Mouse (Mus musculus): Measurements from ENCODE around the gene Gm17655. TPM values are rescaled to one million over a fixed set of nuclear protein-coding genes. Genes with fewer than 3 reads are reported as not detected.

The Gm17655 gene
- 4.2 TPM for polyA plus RNA-seq (2017; shearing (Covaris generic))

DNA sequence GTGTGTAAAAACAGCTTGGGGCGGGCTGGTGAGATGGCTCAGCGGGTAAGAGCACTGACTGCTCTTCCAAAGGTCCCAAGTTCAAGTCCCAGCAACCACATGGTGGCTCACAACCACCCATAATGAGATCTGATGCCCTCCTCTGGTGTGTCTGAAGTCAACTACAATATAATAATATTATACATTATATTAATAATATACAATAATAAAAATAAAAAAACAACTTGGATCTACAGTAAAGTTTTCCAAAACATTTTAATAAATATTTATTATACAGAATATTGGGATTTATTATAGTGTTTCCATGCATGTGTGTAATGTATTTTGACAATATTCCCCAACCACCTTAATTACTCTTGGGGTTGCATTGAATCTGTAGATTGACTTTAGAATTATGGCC is at the start of gene Gm17655:
TSS of gene Gm17655 (minus strand) at position 101 of the 400 bp plus-strand sequence.

DNA sequence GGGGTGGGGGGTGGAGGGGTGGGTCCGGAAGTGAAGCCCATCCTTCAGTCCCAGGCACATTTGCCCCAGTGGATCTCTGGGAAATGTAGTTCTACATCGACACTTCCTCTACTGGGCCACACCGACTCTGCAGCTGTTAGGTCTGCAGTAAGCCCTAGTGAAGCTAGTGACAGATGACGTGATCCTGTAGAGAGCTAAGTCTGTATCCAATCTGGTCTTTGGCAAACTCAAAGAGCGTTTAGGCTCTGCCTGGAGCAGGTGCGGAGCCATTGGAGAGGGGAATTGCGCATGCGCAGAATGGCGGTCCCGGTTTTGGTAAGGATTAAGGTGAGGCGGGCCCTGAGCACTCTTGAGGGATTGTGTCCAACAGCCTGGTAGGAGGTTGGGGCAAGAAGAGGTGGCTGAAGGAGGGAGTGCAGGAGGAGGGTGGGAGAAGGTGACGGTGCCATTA is 37.7 kb upstream of the Gm17655 start, which contains the start of gene Zfp605:
TSS of gene Zfp605 (plus strand) at position 102 of the 451 bp plus-strand sequence.

DNA sequence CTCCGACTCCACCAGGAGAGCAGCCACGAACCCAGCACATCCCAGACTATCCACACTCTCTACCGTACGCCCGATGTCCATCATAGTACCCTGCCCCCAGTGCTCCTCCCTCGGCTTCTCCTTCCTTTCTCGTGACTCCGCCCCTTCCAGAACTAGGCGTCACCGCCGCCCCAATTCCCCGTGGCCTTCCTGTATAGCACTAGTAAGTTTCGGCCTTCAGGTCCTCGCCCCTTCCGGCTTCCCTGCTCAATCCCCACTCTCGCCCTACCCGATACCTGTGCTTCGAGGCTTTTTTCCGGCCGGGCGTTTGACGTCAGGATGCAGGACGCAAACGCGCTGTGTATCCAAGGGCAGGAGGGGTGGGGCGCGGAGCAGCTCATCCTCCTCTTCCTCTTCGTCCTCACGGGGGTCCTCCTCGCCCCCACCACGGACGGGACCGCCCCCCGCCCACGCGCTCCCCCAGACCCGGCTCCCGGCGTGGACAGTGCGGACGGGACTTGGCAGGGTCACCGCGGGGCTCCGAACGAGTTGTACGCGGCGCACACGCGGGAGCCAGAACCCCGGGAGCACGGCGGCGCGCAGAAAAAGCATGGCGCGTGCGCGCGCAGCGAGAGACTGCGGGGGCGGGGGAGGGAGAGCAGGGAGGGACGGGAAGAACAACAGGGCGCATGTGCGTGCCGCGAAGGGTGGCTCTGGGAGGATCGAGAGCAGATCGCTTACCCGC is 35.4 kb upstream of the Gm17655 start, which contains the start of gene Gtpbp6:
TSS of gene Gtpbp6 (minus strand) at position 617 of the 724 bp plus-strand sequence.

DNA sequence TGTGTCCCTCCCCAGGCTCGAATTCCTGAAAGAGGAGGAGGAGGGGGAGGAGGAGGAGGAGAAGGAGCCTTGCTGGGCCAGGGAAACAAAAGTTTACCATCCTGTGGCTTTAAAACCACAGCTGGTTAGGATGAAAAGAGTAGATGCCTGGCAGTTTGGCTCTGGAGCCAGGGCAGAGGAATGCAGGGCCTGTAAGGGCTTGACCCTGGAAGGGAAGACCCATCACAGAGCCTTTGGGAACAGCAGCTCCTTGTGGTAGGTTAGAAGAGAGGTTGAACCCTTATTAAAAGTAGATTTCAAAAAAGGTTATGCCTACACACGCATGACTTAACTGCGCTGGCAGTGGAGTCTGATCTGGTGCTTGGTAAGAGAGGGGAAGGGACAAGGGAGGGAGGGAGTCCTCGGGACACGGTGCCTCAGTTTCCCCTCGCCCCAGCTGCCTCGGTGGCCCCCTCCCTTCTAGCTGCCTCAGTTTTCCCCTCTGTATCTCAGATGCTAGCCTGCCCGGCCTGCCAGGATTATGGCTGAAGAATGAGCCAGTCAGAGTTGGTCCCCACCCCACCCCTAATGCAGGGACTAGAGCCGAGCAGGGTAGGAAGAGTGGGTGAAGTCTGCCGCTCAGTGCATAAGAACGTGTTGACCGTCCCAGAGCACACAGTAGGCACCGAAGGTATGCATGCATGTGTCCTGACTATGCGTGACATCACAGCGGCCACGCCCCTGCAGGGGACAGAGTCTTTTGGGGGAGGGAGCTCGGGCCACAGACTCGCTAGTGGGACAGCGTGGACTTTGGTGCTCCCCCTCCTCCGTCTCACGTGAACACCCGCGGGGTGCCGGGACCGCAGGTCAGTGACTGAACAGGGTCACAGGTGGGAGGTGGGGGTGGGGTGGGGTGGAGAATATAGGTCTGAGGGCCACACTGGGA is 27.6 kb upstream of the Gm17655 start, which contains the start of gene Plcxd1:
TSS of gene Plcxd1 (plus strand) at position 314 of the 925 bp plus-strand sequence.

DNA sequence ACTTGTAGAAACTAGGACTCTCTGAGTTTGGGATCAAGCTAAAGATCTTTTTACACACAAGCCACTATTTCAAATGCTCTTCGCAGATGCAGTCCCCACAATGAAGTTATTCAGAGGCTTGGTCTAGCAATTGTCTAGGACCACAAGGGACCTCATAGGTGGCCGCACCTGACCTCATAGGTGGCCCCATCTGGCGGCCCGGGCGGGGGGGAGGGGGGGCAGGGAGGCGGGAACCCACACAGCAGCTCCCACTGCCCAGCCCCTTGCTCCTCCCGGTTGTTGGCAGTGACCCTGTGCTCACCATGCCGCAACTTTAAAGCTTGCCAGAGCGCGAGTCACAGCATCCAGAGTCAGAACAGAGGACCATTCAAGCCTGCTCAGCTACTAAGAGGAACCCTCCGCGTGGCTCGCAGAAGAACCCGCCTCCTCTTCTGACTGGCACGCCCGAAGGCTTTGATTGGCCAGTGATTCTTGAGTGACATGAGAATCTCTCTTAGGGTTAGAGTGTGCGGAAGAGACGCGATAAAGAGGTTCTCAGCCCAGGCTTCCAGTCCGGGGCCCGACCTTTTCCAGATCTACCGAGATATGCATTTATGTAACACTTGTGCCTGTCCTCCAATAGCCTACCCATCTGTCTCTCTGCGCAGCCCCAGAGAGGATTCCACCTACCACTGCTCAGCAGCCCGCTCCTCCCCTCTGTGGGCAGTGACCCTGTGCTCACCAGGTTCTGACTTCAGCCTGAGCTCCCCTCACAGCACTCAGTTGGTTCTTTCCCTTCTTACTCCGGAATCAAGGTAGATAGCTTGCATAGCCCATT is 21.9 kb upstream of the Gm17655 start, which contains the start of gene Gm35315:
TSS of gene Gm35315 (minus strand) at position 391 of the 817 bp plus-strand sequence.

Other genes with a start within 250 kb of the Gm17655 start
- gene Gm15446, start 149.1 kb downstream of the Gm17655 start, polyA plus RNA-seq (2017; shearing (Covaris generic)): 11.7 TPM
- gene Zfp932, start 76.0 kb downstream of the Gm17655 start, polyA plus RNA-seq (2017; shearing (Covaris generic)): 12.2 TPM
- 0.29 TPM for gene Gm35315, start 21.9 kb upstream of the Gm17655 start, polyA plus RNA-seq (2017; shearing (Covaris generic))
- 3.2 TPM for gene Plcxd1, start 27.5 kb upstream of the Gm17655 start, polyA plus RNA-seq (2017; shearing (Covaris generic))
- 40.2 TPM for gene Gtpbp6, start 35.7 kb upstream of the Gm17655 start, polyA plus RNA-seq (2017; shearing (Covaris generic))
- 1.5 TPM for gene Zfp605, start 37.6 kb upstream of the Gm17655 start, polyA plus RNA-seq (2017; shearing (Covaris generic))
- 45.5 TPM for gene Chfr, start 63.3 kb upstream of the Gm17655 start, polyA plus RNA-seq (2017; shearing (Covaris generic))
- gene Golga3, start 104.2 kb upstream of the Gm17655 start, polyA plus RNA-seq (2017; shearing (Covaris generic)): 23.9 TPM
- gene Ankle2, start 158.5 kb upstream of the Gm17655 start, polyA plus RNA-seq (2017; shearing (Covaris generic)): 36.7 TPM
- 55.0 TPM for gene Pgam5, start 197.4 kb upstream of the Gm17655 start, polyA plus RNA-seq (2017; shearing (Covaris generic))
- gene Pxmp2, start 213.7 kb upstream of the Gm17655 start, polyA plus RNA-seq (2017; shearing (Covaris generic)): 0.88 TPM
- gene Pole, start 213.8 kb upstream of the Gm17655 start, polyA plus RNA-seq (2017; shearing (Covaris generic)): 3.6 TPM